Mouse (Mus musculus) heart, embryonic 15.5 days (tissue): ENCODE measurements around the gene Kpna7. TPM values are rescaled to one million over a fixed set of nuclear protein-coding genes. Genes with fewer than 3 reads are reported as not detected.
"Not testable (repeated sequence)": the region's sequence is repeated elsewhere in the genome, so short reads cannot be mapped to it uniquely, and the experiment has no call there.

Experiments
- ATAC-seq: fragments of 200-750 bp; cut with Nextera tagmentation; replicated peaks from 2 replicates; pipeline ENCODE4 v1.8.0; 2017; ENCODE audit warnings: low read depth, moderate TSS enrichment; ENCODE audit not compliant: insufficient number of reproducible peaks, insufficient read depth, low FRiP score
- H3K27ac ChIP-seq: fragments of 300-500 bp; sonication (generic); 2 replicates; pipeline ENCODE4 v1.5.1; 2015; ENCODE audit warnings: mild to moderate bottlenecking, inconsistent platforms
- H3K27me3 ChIP-seq: fragments of 300-500 bp; sonication (generic); 2 replicates; pipeline ENCODE4 v1.6.1; 2015; ENCODE audit warnings: inconsistent platforms
- H3K36me3 ChIP-seq: fragments of 300-500 bp; sonication (generic); 2 replicates; pipeline ENCODE4 v1.6.1; 2015; ENCODE audit warnings: mild to moderate bottlenecking, inconsistent platforms
- H3K4me1 ChIP-seq: fragments of 300-500 bp; sonication (generic); replicated peaks from 2 replicates; pipeline ENCODE4 v1.6.1; 2015; ENCODE audit warnings: inconsistent platforms
- H3K4me2 ChIP-seq: fragments of 300-500 bp; sonication (generic); 2 replicates; pipeline ENCODE4 v1.6.1; 2015; ENCODE audit warnings: inconsistent platforms, mild to moderate bottlenecking, moderate library complexity
- H3K4me3 ChIP-seq: fragments of 300-500 bp; sonication (generic); 2 replicates; pipeline ENCODE4 v1.5.1; 2015; ENCODE audit warnings: mild to moderate bottlenecking, inconsistent platforms
- H3K9ac ChIP-seq: fragments of 300-500 bp; sonication (generic); 2 replicates; pipeline ENCODE4 v1.6.1; 2015; ENCODE audit warnings: mild to moderate bottlenecking, inconsistent platforms
- H3K9me3 ChIP-seq: fragments of 300-500 bp; sonication (generic); replicated peaks from 2 replicates; pipeline ENCODE4 v1.6.1; 2016; ENCODE audit warnings: inconsistent platforms
- WGBS: fragments of 180-500 bp; shearing (Covaris S2); methylation state at CpG from one replicate; pipeline ENCODE4 v1.1.7; 2015; ENCODE audit warnings: mixed read lengths; 5-methylcytosine and 5-hydroxymethylcytosine counted together
- polyA plus RNA-seq: library from polyadenylated mRNA; unstranded; fragments of >200 nt; fragmentation: Nextera tagmentation; extraction: Ambion mirVana; gene quantifications from 2 replicates; pipeline ENCODE4 v1.2.1, GENCODE M21; 2015

Gene Kpna7
- polyA plus RNA-seq, 1 experiment from 2014 or later: not detected

DNA sequence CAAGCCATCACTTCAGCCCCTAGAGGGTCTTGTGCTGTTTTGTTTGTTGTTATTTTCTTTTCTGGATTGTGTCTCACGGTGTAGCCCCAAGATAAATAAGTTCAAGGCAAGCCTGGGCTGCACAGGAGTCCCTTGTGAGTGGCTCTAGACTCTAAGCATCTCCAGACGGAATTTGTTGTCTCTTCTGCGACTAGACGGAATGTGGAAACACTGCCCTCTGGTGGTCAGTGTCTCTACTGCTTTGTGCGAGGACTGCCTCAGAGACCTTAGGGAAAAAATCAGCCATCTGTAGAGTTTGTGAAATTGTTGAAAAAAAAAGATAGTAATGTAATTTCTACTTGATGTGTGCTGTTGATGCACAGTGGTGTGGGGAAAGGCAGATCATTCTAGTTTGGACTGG is 14.1 kb downstream of the Kpna7 start:
- Histone ChIP-seq H3K4me1 (no peaks in the 10 kb centered on the region), H3K9me3 (no peaks in the 10 kb centered on the region), H3K4me2 (no peak overlapping the region), H3K9ac (no peak overlapping the region), H3K36me3 (no peaks in the 10 kb centered on the region), H3K4me3 (no peak overlapping the region), H3K27me3 (no peaks in the 10 kb centered on the region), H3K27ac (no peak overlapping the region)
- no peak for ATAC-seq
- 0% methylated on average over 5 of the region's 5 CpGs for WGBS

DNA sequence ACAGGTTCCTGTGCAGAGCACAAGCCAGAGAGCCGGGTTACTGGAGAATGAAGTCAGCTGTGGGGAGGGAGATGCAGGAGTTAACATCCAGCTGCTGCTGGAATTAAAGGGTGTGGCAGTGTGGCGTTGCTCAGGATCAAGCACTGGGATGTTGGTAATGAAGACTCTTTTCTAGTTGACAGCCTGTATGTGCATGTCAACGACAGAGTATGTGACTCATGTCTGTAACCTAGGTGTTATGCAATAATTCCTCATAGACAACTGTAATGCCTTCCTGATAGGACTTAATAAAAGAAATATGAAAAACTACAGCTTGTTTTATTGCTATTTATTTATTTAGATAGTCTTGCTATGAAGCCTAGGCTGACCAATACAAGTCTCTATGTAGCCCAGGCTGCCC is 15.0 kb downstream of the Kpna7 start:
- Histone ChIP-seq H3K9ac (no peak overlapping the region), H3K27ac (no peak overlapping the region), H3K36me3 (no peaks in the 10 kb centered on the region), H3K27me3 (no peaks in the 10 kb centered on the region), H3K4me1 (no peaks in the 10 kb centered on the region), H3K9me3 (no peaks in the 10 kb centered on the region), H3K4me2 (no peak overlapping the region), H3K4me3 (no peak overlapping the region)
- no peak for ATAC-seq
- WGBS: 42% methylated on average over 3 of the region's 3 CpGs

DNA sequence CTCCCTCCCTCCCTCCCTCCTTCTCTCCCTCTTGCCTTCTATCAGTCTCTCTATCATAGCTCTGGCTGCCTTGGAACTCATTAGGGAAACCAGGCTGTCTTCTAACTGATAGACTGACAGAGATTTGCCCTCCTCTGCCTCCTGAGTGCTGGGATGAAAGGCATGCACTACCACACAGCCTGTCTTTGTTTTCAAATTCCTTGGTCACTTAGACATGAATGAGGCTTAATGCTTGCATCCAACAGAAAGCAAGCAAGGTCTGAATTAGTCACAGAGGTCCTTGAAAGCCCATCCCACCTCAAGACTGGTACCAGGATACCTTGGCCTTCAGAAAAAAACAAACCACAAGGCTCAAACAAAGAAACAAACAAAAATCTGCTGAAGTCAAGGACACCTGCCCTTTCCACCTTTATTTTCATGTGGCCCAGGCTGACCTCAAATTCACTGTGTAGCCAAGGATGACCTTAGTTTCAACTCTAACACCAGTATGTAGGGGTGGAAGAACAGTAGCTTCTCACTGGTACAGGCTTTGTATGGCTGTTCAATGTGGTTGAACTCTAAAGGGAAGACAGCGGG is 19.0 kb downstream of the Kpna7 start:
- Histone ChIP-seq H3K9ac (no peak overlapping the region), H3K4me3 (no peak overlapping the region), H3K27me3 (no peaks in the 10 kb centered on the region), H3K4me1 (no peaks in the 10 kb centered on the region), H3K36me3 (no peaks in the 10 kb centered on the region), H3K27ac (no peak overlapping the region), H3K9me3 (no peaks in the 10 kb centered on the region), H3K4me2 (no peak overlapping the region)
- 88% methylated on average over 1 of the region's 1 CpGs for WGBS
- no peak for ATAC-seq

DNA sequence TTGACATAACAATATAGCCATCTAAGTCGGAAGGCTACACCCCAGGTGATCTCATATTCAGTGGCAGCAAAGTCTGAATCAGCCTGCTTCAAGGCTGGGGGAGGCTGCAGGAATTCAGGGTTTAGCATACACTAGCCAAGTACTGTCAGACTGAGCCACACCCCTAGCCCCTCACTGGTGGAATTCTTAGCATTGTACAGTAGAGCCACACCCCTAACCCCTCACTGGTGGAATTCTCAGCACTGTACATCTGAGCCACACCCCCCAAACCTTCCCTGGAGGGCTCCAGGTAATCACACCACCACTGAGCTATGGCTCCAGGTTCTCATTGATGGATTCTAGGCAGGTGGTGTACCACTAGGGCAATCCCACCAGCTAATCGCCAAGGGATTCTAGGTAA is 24.3 kb downstream of the Kpna7 start:
- H3K27me3 ChIP-seq: no peaks in the 10 kb centered on the region
- no peaks in the 10 kb centered on the region for H3K4me1 ChIP-seq
- 77% methylated on average over 2 of the region's 2 CpGs for WGBS
- no peaks in the 10 kb centered on the region for H3K9me3 ChIP-seq
- ATAC-seq: no peak
- no peak overlapping the region for H3K4me3 ChIP-seq
- H3K36me3 ChIP-seq: no peaks in the 10 kb centered on the region
- H3K4me2 ChIP-seq: no peak overlapping the region
- H3K9ac ChIP-seq: no peak overlapping the region
- no peak overlapping the region for H3K27ac ChIP-seq

DNA sequence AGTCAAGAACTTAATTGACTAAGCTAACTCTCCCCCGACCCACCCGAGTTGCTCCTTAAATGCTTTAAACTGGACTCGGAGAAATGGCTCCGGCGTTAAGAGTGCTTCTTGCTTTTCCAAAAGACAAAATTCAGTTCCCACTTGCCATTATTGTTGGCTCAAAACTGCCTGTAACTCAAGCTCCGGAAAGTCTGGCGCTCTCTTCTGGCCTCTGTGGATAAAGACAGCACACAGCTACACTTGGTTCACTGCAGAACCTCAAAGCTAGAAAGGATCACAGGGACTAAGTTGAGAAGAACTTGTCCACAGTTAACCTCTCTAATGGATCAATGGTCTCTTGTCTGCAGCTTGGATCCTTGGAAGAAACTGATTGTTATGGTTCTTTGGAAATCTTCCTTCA is 25.1 kb downstream of the Kpna7 start:
- Histone ChIP-seq H3K27me3 (no peaks in the 10 kb centered on the region), H3K36me3 (no peaks in the 10 kb centered on the region), H3K4me1 (no peaks in the 10 kb centered on the region), H3K9me3 (no peaks in the 10 kb centered on the region), H3K4me3 (no peak overlapping the region), H3K4me2 (no peak overlapping the region), H3K9ac (no peak overlapping the region), H3K27ac (no peak overlapping the region)
- WGBS: 94% methylated on average over 7 of the region's 7 CpGs
- ATAC-seq: no peak

DNA sequence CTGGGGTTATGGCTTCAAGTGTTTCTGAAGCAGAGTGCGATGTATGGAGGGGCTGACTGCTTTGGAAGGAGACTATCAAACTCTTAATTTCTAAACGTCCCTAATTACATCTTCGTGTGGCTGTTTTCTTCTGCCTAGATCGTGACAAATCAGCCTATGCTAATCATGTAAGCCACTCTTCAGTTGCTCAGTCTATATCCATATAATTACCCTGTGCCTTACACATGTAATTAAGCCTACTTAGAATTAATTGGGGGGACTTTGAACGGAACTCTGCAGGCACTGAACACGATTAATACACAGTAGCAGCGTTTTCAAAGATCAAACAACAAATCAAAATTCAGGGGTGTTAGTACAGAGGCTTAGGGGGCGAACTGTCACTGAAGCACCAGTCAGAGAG is 25.9 kb downstream of the Kpna7 start:
- 85% methylated on average over 8 of the region's 8 CpGs for WGBS
- no peak overlapping the region for H3K27ac ChIP-seq
- no peaks in the 10 kb centered on the region for H3K9me3 ChIP-seq
- H3K4me1 ChIP-seq: no peaks in the 10 kb centered on the region
- no peak overlapping the region for H3K4me2 ChIP-seq
- H3K4me3 ChIP-seq: no peak overlapping the region
- H3K9ac ChIP-seq: no peak overlapping the region
- ATAC-seq: no peak
- H3K27me3 ChIP-seq: no peaks in the 10 kb centered on the region
- no peaks in the 10 kb centered on the region for H3K36me3 ChIP-seq

DNA sequence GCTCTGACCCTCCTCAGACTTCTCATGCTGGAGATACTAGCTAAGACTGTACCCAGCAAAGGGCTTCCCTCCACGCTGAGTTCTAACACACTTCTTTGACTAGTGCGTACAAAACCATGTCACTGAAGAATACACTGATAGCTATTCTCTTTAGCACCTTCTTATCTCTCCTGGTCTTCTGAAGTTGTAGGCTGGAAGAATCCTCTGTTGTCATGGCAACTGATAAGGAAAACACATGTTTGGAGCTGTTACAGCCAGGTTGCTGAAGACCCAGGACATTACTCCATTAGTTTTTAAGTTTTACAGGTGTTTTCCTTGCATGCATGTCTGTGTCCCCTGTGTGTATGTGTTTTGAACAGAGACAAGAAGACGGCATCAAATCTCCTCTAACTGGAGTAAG is 29.6 kb downstream of the Kpna7 start:
- H3K4me1 ChIP-seq, H3K4me2 ChIP-seq, H3K27me3 ChIP-seq, H3K4me3 ChIP-seq, H3K36me3 ChIP-seq, ATAC-seq, H3K9me3 ChIP-seq, H3K27ac ChIP-seq, H3K9ac ChIP-seq: not testable (repeated sequence)
- 35% methylated on average over 3 of the region's 3 CpGs for WGBS

GRCm38 (mm10) chr5:145042690-145043089 is 41.1 kb downstream of the Kpna7 start, which contains the start of gene 1700018F24Rik:
Gene 1700018F24Rik, plus strand, starts transcription at chr5:145042990.
- not testable (repeated sequence) for H3K4me2 ChIP-seq, H3K27ac ChIP-seq, H3K27me3 ChIP-seq, H3K36me3 ChIP-seq, ATAC-seq, H3K9me3 ChIP-seq, H3K4me1 ChIP-seq, H3K4me3 ChIP-seq, H3K9ac ChIP-seq
- WGBS: 51% methylated on average over 3 of the region's 3 CpGs

DNA sequence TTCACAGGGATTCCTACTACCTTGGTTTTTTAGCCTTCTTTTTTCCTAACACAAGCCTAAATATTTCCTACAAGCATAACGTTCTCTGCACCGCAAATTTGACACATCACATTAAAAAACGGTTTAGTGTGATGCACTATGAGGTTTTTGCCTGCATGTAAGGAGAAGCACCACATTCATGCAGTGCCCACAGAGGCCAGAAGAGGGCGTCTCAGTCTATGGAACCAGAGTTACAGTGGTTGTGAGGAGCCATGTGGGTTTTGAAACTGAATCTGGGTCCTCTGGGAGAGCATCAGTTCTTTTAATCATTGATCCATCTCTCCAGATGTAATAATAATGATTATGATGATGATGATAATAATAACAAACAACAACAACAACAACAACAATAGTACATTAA is 42.2 kb downstream of the Kpna7 start:
- H3K27ac ChIP-seq: no peak overlapping the region
- H3K9ac ChIP-seq: no peak overlapping the region
- H3K9me3 ChIP-seq: no peaks in the 10 kb centered on the region
- H3K4me1 ChIP-seq: no peaks in the 10 kb centered on the region
- no peak for ATAC-seq
- H3K36me3 ChIP-seq: no peaks in the 10 kb centered on the region
- no peaks in the 10 kb centered on the region for H3K27me3 ChIP-seq
- H3K4me3 ChIP-seq: no peak overlapping the region
- no peak overlapping the region for H3K4me2 ChIP-seq
- 45% methylated on average over 4 of the region's 4 CpGs for WGBS

- H3K4me2 ChIP-seq, H3K4me1 ChIP-seq, H3K36me3 ChIP-seq, ATAC-seq, H3K4me3 ChIP-seq, H3K9ac ChIP-seq, H3K27ac ChIP-seq, H3K27me3 ChIP-seq, H3K9me3 ChIP-seq: not testable (repeated sequence)
- WGBS: 50% methylated on average over 5 of the region's 5 CpGs
Measured at GRCm38 (mm10) chr5:145032391-145032790, 51.4 kb downstream of the Kpna7 start, which contains the start of gene Gm4871. Gene Gm4871, minus strand, starts transcription at chr5:145032754.

DNA sequence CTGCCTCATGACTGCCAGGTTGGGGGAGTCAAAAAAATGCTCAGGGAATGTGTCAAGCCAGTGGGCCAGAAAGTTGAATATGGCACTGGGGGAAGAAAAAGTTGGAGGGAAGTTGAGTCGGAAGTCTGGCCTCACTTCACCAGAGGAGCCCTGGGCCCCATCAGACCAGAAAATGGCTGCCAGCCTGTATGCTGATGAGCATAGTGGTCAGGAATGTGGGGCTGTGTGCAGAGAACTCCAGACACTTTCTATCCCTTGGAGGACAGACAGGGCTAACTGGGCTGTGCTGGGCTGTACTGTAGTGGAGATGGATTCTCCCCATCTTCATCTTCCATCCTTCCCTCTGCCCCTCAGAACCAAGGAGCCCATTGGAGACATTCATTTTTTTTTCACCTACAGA is 53.4 kb downstream of the Kpna7 start:
- H3K4me3 ChIP-seq, ATAC-seq, H3K9me3 ChIP-seq, H3K4me2 ChIP-seq, H3K27ac ChIP-seq, H3K27me3 ChIP-seq, H3K9ac ChIP-seq, H3K36me3 ChIP-seq, H3K4me1 ChIP-seq: not testable (repeated sequence)
- 71% methylated on average over 1 of the region's 1 CpGs for WGBS

- not testable (repeated sequence) for H3K9me3 ChIP-seq, H3K27me3 ChIP-seq, H3K4me3 ChIP-seq, H3K36me3 ChIP-seq, H3K27ac ChIP-seq, ATAC-seq, H3K4me2 ChIP-seq, H3K9ac ChIP-seq, H3K4me1 ChIP-seq
- WGBS: 22% methylated on average over 1 of the region's 1 CpGs
Measured at GRCm38 (mm10) chr5:145020712-145021111, 63.1 kb downstream of the Kpna7 start.
